Mouse (Mus musculus) erythroblast, adult 5-6 weeks (primary cell): Measurements from ENCODE around the gene Impdh1. TPM values are rescaled to one million over a fixed set of nuclear protein-coding genes. Genes with fewer than 3 reads are reported as not detected.

Source experiments
- ATAC-seq: replicated peaks from 2 replicates; pipeline ENCODE4 v1.8.0; 2016; ENCODE audit warnings: moderate number of reproducible peaks, mild to moderate bottlenecking, moderate TSS enrichment, inconsistent platforms; ENCODE audit not compliant: poor library complexity, low FRiP score, severe bottlenecking
- total RNA-seq, 2 experiments: library from RNA; stranded (forward) in 1 of 2; stranded (reverse) in 1 of 2; fragments of 150-400 nt in 1 of 2; fragments of 200-764, 138-1000 nt in 1 of 2; gene quantifications; 2 replicates each; pipeline versions ENCODE4 v1.2.3 to v1.2.4; 2015 to 2017; ENCODE audit warnings: low replicate concordance in 2 of 2

Impdh1 gene
- total RNA-seq, 2 experiments from 2014 or later = 9.6 to 11.2 TPM

DNA sequence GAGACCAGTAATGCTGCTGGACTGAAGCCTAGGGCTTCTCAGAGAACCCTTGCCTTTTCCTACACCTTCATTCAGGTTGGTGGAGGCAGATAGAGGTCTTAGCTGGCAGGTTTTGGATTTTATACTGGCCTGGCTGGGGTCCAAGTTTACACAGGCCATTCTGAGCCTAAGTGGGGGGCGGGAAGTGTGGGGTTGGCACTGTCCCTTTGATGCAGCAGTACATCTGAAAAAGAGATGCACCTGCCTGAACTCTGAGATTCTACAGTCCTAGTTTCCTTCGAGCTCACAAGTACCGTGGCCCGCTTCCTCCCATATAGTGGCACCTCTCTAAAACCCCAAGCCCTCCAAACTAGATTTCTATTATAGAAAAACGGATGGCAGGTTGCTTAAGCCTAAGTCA lies 1.4 kb downstream of the Impdh1 start:
- ATAC-seq = no peak

GRCm38 (mm10) chr6:29214245-29214644 lies 1.9 kb downstream of the Impdh1 start:
- ATAC-seq = no peak

DNA sequence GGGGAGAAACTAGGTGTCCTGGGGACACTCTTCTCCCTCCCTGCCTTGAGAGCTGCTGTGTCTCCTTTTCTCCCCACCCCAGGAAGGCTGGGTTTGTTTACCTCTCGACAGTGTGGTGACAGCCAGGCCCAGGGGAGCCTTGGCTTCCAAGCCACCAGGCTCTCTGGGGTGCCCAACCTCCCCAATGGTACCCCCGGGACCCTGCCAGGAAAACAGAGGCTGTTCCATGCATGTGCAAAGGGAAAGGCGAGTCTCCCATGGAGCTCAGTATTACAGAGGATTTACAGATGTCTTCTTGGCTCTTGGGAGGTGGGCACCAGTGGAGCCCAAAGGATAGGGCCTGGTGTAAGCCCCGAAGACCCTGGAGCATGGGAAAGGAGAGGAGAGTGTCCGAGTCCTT lies 2.7 kb downstream of the Impdh1 start:
- no peak for ATAC-seq

DNA sequence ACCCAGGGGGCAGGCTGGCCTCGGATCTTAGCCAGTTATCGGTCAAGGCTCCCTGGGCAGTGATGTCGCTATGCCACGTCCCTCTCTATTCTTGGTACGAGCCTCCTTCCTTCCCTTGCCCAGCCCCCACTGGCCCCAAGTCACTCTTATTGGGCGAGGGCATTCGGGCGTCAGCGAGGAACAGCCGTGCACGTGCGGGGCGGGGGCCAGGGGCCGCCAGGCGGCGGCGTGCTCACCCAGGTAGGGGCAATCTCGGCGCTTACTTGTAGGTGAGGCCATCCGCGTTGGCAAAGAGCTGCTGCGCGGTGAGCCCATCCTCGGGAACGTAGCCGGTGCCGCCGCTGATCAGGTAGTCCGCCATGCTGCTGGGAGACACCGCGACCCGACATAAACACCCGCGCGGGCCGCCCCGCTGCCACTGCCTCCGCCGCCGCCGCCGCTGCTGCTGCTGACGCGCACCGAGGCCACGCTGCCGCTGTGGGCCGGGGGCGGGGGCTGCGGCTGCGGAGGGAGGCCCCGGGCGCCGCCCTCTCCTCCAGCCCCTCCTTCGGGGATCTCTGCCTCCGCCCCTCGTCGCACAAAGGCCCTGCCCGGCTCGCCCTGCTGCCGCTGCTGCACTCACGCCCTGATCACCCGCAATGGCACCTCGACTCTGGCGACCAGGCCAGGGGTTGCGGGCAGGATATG lies 4.2 kb downstream of the Impdh1 start:
- peak; percentile 47; the same call in 1 of the 2 replicates for ATAC-seq

GRCm38 (mm10) chr6:29211146-29211545 lies 5.0 kb downstream of the Impdh1 start:
- ATAC-seq = no peak

- ATAC-seq = no peak
Measured at GRCm38 (mm10) chr6:29210231-29210936, 5.8 kb downstream of the Impdh1 start.

DNA sequence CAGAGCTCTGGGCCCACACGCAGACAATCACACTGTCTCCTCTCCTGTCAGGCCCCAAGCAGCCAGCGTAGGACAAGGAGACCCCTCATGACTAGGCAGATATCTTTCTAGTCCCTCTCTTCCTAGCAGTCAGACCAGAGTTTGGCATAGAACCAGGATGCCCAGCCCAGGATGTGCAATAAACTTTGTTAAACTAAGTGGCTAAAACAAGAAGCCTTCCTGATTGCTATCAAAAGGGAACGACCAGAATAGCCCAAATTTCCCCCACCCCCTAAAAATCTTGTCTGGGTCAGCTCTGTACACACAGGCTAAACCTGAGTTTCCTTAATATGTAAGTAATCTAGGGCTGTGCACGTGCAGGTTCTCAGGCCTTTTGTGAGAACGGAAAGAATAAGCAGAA lies 8.0 kb downstream of the Impdh1 start:
- ATAC-seq = no peak

DNA sequence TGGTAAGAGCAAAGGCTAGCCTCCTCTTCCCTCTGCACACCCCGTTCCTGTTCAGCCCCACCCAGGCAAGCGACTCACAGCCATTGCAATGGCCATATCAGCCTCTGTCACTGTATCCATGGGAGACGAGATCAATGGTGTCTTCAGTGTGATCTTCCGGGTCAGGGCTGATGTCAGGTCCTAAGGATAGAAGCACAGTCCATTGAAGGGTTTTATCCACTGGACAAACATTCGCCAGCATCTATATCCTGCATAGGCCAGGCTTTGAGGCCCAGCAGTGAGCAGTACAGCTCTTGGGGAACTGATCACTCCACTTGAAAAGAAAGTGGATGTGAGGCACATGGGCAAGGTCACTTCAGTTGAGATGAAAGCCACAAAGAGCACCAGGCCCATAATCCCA lies 9.1 kb downstream of the Impdh1 start:
- ATAC-seq = no peak

GRCm38 (mm10) chr6:29206006-29206405 lies 10.2 kb downstream of the Impdh1 start:
- no peak for ATAC-seq

- ATAC-seq = no peak
Measured at GRCm38 (mm10) chr6:29204932-29205614, 11.1 kb downstream of the Impdh1 start.

DNA sequence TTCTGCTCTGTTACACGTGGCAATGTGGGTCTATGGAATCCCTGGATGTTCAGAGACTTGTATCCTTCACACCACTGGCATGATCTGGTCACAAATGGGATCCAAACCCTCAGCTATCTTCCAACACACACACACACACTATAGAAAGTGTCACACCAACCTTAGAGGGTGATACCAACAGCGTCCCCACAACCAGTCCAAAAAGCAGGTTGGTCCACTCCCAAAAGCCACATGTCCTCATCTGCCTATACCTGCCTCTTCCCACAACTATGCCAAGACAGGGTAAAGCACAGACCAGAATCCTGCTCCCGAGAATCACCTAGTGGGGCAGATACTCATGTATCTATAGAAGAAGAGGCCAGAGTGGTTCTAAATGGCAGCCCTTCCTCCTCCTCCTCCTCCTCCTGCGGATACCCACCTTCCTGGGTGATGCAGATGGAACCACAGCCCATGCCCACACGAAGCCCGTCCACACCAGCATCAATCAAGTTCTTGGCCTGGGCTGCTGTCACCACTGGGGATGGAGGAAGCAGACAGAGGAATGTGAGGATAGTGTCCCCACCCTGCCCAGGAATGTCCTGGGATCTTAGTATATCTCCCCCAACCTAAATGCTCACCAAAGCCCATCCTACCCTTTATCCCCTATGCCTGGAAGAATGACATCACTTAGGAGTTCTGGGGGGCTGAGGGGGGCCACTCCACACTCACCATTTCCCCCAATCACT lies 12.1 kb downstream of the Impdh1 start:
- no peak for ATAC-seq

GRCm38 (mm10) chr6:29203096-29203495 lies 13.1 kb downstream of the Impdh1 start:
- ATAC-seq = no peak

DNA sequence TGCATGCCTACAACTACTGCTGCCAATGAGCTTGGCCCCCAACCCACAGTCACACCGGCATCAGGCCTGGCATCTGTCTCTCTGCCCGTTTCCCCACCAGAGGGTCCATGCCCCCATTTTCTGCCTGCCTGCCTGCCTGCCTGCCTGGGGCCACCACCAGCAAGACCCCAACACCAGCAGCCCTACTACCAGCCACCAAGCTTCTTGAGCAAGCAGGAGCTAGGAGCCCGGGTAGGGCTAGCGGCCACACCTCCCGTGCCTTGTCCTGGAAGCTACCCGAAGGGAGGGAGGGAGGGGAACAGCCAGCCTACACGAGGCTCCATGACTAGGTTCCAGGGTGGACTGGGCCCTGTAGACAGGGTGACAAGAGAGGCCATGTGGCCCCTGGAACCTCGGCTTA lies 14.2 kb downstream of the Impdh1 start:
- no peak for ATAC-seq

GRCm38 (mm10) chr6:29201341-29201740 lies 14.8 kb downstream of the Impdh1 start:
- no peak for ATAC-seq

- ATAC-seq = no peak
Measured at GRCm38 (mm10) chr6:29200496-29200895, 15.7 kb downstream of the Impdh1 start.

GRCm38 (mm10) chr6:29199223-29199855 lies 16.8 kb downstream of the Impdh1 start:
- ATAC-seq = no peak

- ATAC-seq = no peak
Measured at GRCm38 (mm10) chr6:29198309-29199222, 17.6 kb downstream of the Impdh1 start.

GRCm38 (mm10) chr6:29195846-29196698 lies 20.1 kb downstream of the Impdh1 start:
- ATAC-seq = no peak
